Mouse (Mus musculus) stomach, postnatal 0 days (tissue): Measurements from ENCODE around the gene Bmx.

ENCODE experiments used
- CTCF ChIP-seq: IDR thresholded peaks from 2 replicates; pipeline ENCODE4 v1.5.1; 2016; ENCODE audit warnings: antibody characterized with exemption, low read depth, mild to moderate bottlenecking, moderate library complexity
- EP300 ChIP-seq: optimal IDR thresholded peaks from 2 replicates; pipeline ENCODE3; 2016; ENCODE audit warnings: antibody characterized with exemption

- TF ChIP-seq EP300 (no peak), CTCF (no peak)
Observed at GRCm38 (mm10) chrX:164233380-164233779, 24.6 kb downstream of the Bmx start.
